Mouse (Mus musculus) liver, postnatal 0 days (tissue): ENCODE results near the gene Plpp7.

ENCODE experiments used
- CTCF ChIP-seq: sonication (generic); IDR thresholded peaks from 2 replicates; pipeline ENCODE4 v1.5.1; 2016; ENCODE audit warnings: antibody characterized with exemption, low read depth
- EP300 ChIP-seq: IDR thresholded peaks from 2 replicates; pipeline ENCODE4 v1.6.1; 2016; ENCODE audit warnings: antibody characterized with exemption, low read depth, mild to moderate bottlenecking

DNA sequence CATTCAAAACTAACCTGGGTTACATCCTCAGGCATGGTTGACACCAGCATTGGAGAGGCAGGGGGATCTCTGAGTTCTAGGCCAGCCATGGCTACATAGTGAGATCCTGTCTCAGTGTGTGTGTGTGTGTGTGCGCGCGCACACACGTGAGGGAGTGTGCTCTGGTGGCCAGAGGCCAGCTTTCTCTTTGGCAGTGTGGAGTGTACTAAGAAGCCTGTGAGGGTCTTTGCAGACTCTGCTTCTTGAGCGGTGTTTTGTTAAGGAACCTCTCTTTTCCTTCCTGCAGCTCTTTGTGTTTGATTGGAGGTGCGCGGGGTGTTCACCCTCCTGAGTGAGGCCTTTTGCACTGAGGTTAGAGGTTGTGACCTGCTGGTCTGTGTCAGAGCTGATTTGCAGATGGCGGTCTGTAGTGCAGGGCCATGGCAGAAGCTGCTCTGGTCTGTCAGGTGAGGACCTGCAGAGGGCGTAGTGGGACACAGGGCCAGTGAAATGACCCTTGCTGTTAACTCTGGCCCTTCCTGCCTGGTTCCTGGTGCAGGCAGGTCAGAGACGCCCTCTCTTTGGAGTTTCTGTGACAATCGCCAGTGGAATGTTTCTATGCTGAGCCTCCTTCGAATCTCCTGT lies 63.4 kb downstream of the Plpp7 start:
- TF ChIP-seq CTCF (peak; percentile 32; the same call in 1 of the 2 replicates), EP300 (no peak)
